Mouse (Mus musculus) regulatory T cell (primary cell): ENCODE data around the gene Eif4a1.

Experiments used
- in situ Hi-C: fragments of 300-600 bp; cut with MboI, MseI; formaldehyde crosslinking; loops from one replicate; pipeline ENCODE4 v1.15.1; 2025; ENCODE audit warnings: high pct_unique_total_duplicates

Gene Eif4a1

GRCm38 (mm10) chr11:69699595-69699994 lies 27.4 kb upstream of the Eif4a1 start:
- in situ Hi-C loops = no loop called here

- in situ Hi-C loops = no loop called here
Measured at GRCm38 (mm10) chr11:69698574-69698973, 26.4 kb upstream of the Eif4a1 start.

- in situ Hi-C loops = no loop called here
Measured at GRCm38 (mm10) chr11:69697396-69697795, 25.2 kb upstream of the Eif4a1 start.

- in situ Hi-C loops = no loop called here
Measured at GRCm38 (mm10) chr11:69695361-69696181, 23.3 kb upstream of the Eif4a1 start, which contains the start of the genes Tnfsf12 and Tnfsfm13. Gene Tnfsf12 (minus strand): TSS chr11:69695849. Gene Tnfsfm13 (minus strand): TSS chr11:69696098.

- in situ Hi-C loops = no loop called here
Measured at GRCm38 (mm10) chr11:69695046-69695360, 22.8 kb upstream of the Eif4a1 start.

GRCm38 (mm10) chr11:69693421-69693965 lies 21.3 kb upstream of the Eif4a1 start:
- in situ Hi-C loops = no loop called here

GRCm38 (mm10) chr11:69692863-69693262 lies 20.6 kb upstream of the Eif4a1 start:
- in situ Hi-C loops = no loop called here

- in situ Hi-C loops = no loop called here
Measured at GRCm38 (mm10) chr11:69692196-69692811, 20.1 kb upstream of the Eif4a1 start.

GRCm38 (mm10) chr11:69689891-69690290 lies 17.7 kb upstream of the Eif4a1 start:
- in situ Hi-C loops = loop anchor here (5.0 kb wide), 1 partner anchor 32 kb away; no protein-coding TSS in a partner anchor

- in situ Hi-C loops = loop anchor here (5.0 kb wide), 1 partner anchor 35 kb away; no protein-coding TSS in a partner anchor
Measured at GRCm38 (mm10) chr11:69687061-69687460, 14.8 kb upstream of the Eif4a1 start.

GRCm38 (mm10) chr11:69686377-69686776 lies 14.2 kb upstream of the Eif4a1 start:
- in situ Hi-C loops = loop anchor here (5.0 kb wide), 1 partner anchor 36 kb away; no protein-coding TSS in a partner anchor

- in situ Hi-C loops = loop anchor here (5.0 kb wide), 1 partner anchor 37 kb away; no protein-coding TSS in a partner anchor
Measured at GRCm38 (mm10) chr11:69685526-69686148, 13.4 kb upstream of the Eif4a1 start, which contains the start of gene Tnfsf13. Gene Tnfsf13 (minus strand): TSS chr11:69685784.

GRCm38 (mm10) chr11:69684936-69685335 lies 12.7 kb upstream of the Eif4a1 start:
- in situ Hi-C loops = loop anchor here (5.0 kb wide), 1 partner anchor 37 kb away; no protein-coding TSS in a partner anchor

GRCm38 (mm10) chr11:69684128-69684745 lies 12.0 kb upstream of the Eif4a1 start:
- in situ Hi-C loops = no loop called here

GRCm38 (mm10) chr11:69683576-69683975 lies 11.4 kb upstream of the Eif4a1 start:
- in situ Hi-C loops = no loop called here

GRCm38 (mm10) chr11:69682840-69683533 lies 10.8 kb upstream of the Eif4a1 start:
- in situ Hi-C loops = no loop called here

GRCm38 (mm10) chr11:69682209-69682839 lies 10.1 kb upstream of the Eif4a1 start:
- in situ Hi-C loops = no loop called here

- in situ Hi-C loops = no loop called here
Measured at GRCm38 (mm10) chr11:69681314-69682208, 9.3 kb upstream of the Eif4a1 start, which contains the start of gene Senp3. Gene Senp3 (minus strand): TSS chr11:69682084.
